Mouse (Mus musculus) midbrain, embryonic 12.5 days (tissue): Measurements from ENCODE around the gene Prkag2. TPM values are rescaled to one million over a fixed set of nuclear protein-coding genes. Genes with fewer than 3 reads are reported as not detected.

Source experiments
- ATAC-seq: fragments of 200-750 bp; cut with Nextera tagmentation; 2 replicates; pipeline ENCODE4 v1.8.0; 2017; ENCODE audit warnings: low read depth, moderate TSS enrichment, moderate library complexity; ENCODE audit not compliant: low FRiP score
- H3K27ac ChIP-seq: fragments of 300-500 bp; sonication (generic); replicated peaks from 2 replicates; pipeline ENCODE4 v1.5.1; 2016; ENCODE audit warnings: mild to moderate bottlenecking
- H3K27me3 ChIP-seq: fragments of 300-500 bp; sonication (generic); 2 replicates; pipeline ENCODE4 v1.6.1; 2016; ENCODE audit warnings: mild to moderate bottlenecking
- H3K36me3 ChIP-seq: fragments of 300-500 bp; sonication (generic); 2 replicates; pipeline ENCODE4 v1.6.1; 2016
- H3K4me1 ChIP-seq: fragments of 300-500 bp; sonication (generic); 2 replicates; pipeline ENCODE4 v1.6.1; 2016
- H3K4me2 ChIP-seq: fragments of 300-500 bp; sonication (generic); replicated peaks from 2 replicates; pipeline ENCODE4 v1.6.1; 2016; ENCODE audit warnings: mild to moderate bottlenecking, moderate library complexity
- H3K4me3 ChIP-seq: fragments of 300-500 bp; sonication (generic); 2 replicates; pipeline ENCODE4 v1.5.1; 2016; ENCODE audit warnings: mild to moderate bottlenecking
- H3K9ac ChIP-seq: fragments of 300-500 bp; sonication (generic); replicated peaks from 2 replicates; pipeline ENCODE4 v1.6.1; 2016; ENCODE audit warnings: mild to moderate bottlenecking, moderate library complexity
- H3K9me3 ChIP-seq: fragments of 300-500 bp; sonication (generic); 2 replicates; pipeline ENCODE4 v1.6.1; 2016; ENCODE audit warnings: mild to moderate bottlenecking
- WGBS: fragments of 180-500 bp; shearing (Covaris S2); methylation state at CpG from one replicate; pipeline ENCODE4 v1.1.7; 2016; 5-methylcytosine and 5-hydroxymethylcytosine counted together
- polyA plus RNA-seq: library from polyadenylated mRNA; unstranded; fragments of >200 nt; fragmentation: Nextera tagmentation; extraction: Ambion mirVana; gene quantifications from 2 replicates; pipeline ENCODE4 v1.2.1, GENCODE M21; 2016

The Prkag2 gene
- polyA plus RNA-seq, 1 experiment from 2014 or later: 56.2 TPM

- WGBS: 72% methylated on average over 16 of the region's 16 CpGs
- no peak overlapping the region for H3K4me2 ChIP-seq
- H3K9ac ChIP-seq: no peak overlapping the region
- ATAC-seq: no peak
- H3K4me3 ChIP-seq: no peak overlapping the region
- peaks cover 8% of the 10 kb centered on the region; the same call in 1 of the 2 replicates for H3K4me1 ChIP-seq
- H3K27ac ChIP-seq: no peak overlapping the region
- H3K27me3 ChIP-seq: no peaks in the 10 kb centered on the region
- H3K36me3 ChIP-seq: no peaks in the 10 kb centered on the region
- no peaks in the 10 kb centered on the region for H3K9me3 ChIP-seq
Measured at GRCm38 (mm10) chr5:24952842-24953741, 147.3 kb downstream of the Prkag2 start.

- no peak for ATAC-seq
- Histone ChIP-seq H3K9ac (no peak overlapping the region), H3K4me2 (no peak overlapping the region), H3K9me3 (no peaks in the 10 kb centered on the region), H3K4me3 (no peak overlapping the region), H3K4me1 (peaks cover 8% of the 10 kb centered on the region; the same call in 1 of the 2 replicates), H3K27ac (no peak overlapping the region), H3K36me3 (no peaks in the 10 kb centered on the region), H3K27me3 (no peaks in the 10 kb centered on the region)
- 81% methylated on average over 6 of the region's 6 CpGs for WGBS
Measured at GRCm38 (mm10) chr5:24952212-24952611, 148.2 kb downstream of the Prkag2 start.

GRCm38 (mm10) chr5:24950891-24951574 lies 149.4 kb downstream of the Prkag2 start:
- Histone ChIP-seq H3K4me2 (no peak overlapping the region), H3K4me1 (peaks cover 8% of the 10 kb centered on the region; the same call in 1 of the 2 replicates), H3K9me3 (no peaks in the 10 kb centered on the region), H3K4me3 (no peak overlapping the region), H3K27ac (no peak overlapping the region), H3K9ac (no peak overlapping the region), H3K27me3 (no peaks in the 10 kb centered on the region), H3K36me3 (no peaks in the 10 kb centered on the region)
- WGBS: 75% methylated on average over 7 of the region's 7 CpGs
- no peak for ATAC-seq

GRCm38 (mm10) chr5:24950039-24950438 lies 150.4 kb downstream of the Prkag2 start:
- no peaks in the 10 kb centered on the region for H3K36me3 ChIP-seq
- 85% methylated on average over 6 of the region's 6 CpGs for WGBS
- H3K4me1 ChIP-seq: peaks cover 8% of the 10 kb centered on the region; the same call in 1 of the 2 replicates

GRCm38 (mm10) chr5:24938046-24938822 lies 162.2 kb downstream of the Prkag2 start:
- ATAC-seq: no peak
- H3K9ac ChIP-seq: no peak overlapping the region
- no peak overlapping the region for H3K4me2 ChIP-seq
- WGBS: 67% methylated on average over 5 of the region's 5 CpGs
- no peaks in the 10 kb centered on the region for H3K36me3 ChIP-seq
- no peaks in the 10 kb centered on the region for H3K27me3 ChIP-seq
- no peak overlapping the region for H3K4me3 ChIP-seq
- H3K4me1 ChIP-seq: no peaks in the 10 kb centered on the region; the same call in 1 of the 2 replicates
- no peak overlapping the region for H3K27ac ChIP-seq
- H3K9me3 ChIP-seq: no peaks in the 10 kb centered on the region

More at GRCm38 (mm10) chr5:24950039-24950438, 150.4 kb downstream of the Prkag2 start:
- ATAC-seq: no peak
- H3K27ac ChIP-seq: no peak overlapping the region
- no peak overlapping the region for H3K9ac ChIP-seq
- no peak overlapping the region for H3K4me2 ChIP-seq
- no peaks in the 10 kb centered on the region for H3K27me3 ChIP-seq
- no peak overlapping the region for H3K4me3 ChIP-seq
- no peaks in the 10 kb centered on the region for H3K9me3 ChIP-seq

GRCm38 (mm10) chr5:24936451-24936850 lies 164.0 kb downstream of the Prkag2 start:
- H3K36me3 ChIP-seq: no peaks in the 10 kb centered on the region
- 77% methylated on average over 8 of the region's 8 CpGs for WGBS
- no peaks in the 10 kb centered on the region for H3K4me1 ChIP-seq
- no peaks in the 10 kb centered on the region for H3K9me3 ChIP-seq
- H3K4me3 ChIP-seq: no peak overlapping the region
- no peak for ATAC-seq
- no peak overlapping the region for H3K27ac ChIP-seq
- no peak overlapping the region for H3K9ac ChIP-seq
- H3K4me2 ChIP-seq: no peak overlapping the region
- no peaks in the 10 kb centered on the region for H3K27me3 ChIP-seq

GRCm38 (mm10) chr5:24935446-24935845 lies 165.0 kb downstream of the Prkag2 start:
- no peaks in the 10 kb centered on the region for H3K9me3 ChIP-seq
- H3K27ac ChIP-seq: no peak overlapping the region
- H3K4me1 ChIP-seq: no peaks in the 10 kb centered on the region
- ATAC-seq: no peak
- H3K27me3 ChIP-seq: no peaks in the 10 kb centered on the region
- no peak overlapping the region for H3K4me3 ChIP-seq
- H3K4me2 ChIP-seq: no peak overlapping the region
- H3K36me3 ChIP-seq: no peaks in the 10 kb centered on the region
- 89% methylated on average over 10 of the region's 10 CpGs for WGBS
- H3K9ac ChIP-seq: no peak overlapping the region

- H3K27ac ChIP-seq: no peak overlapping the region
- no peaks in the 10 kb centered on the region for H3K9me3 ChIP-seq
- no peak overlapping the region for H3K4me3 ChIP-seq
- H3K9ac ChIP-seq: no peak overlapping the region
- H3K36me3 ChIP-seq: no peaks in the 10 kb centered on the region
- ATAC-seq: no peak
- H3K27me3 ChIP-seq: no peaks in the 10 kb centered on the region
- 88% methylated on average over 1 of the region's 1 CpGs for WGBS
- no peak overlapping the region for H3K4me2 ChIP-seq
- H3K4me1 ChIP-seq: peaks cover 5% of the 10 kb centered on the region
Measured at GRCm38 (mm10) chr5:24933760-24934159, 166.7 kb downstream of the Prkag2 start.

- 84% methylated on average over 10 of the region's 10 CpGs for WGBS
- no peak overlapping the region for H3K4me2 ChIP-seq
- ATAC-seq: no peak
- no peaks in the 10 kb centered on the region for H3K27me3 ChIP-seq
- no peaks in the 10 kb centered on the region for H3K9me3 ChIP-seq
- H3K4me3 ChIP-seq: no peak overlapping the region
- H3K4me1 ChIP-seq: peaks cover 5% of the 10 kb centered on the region
- no peak overlapping the region for H3K27ac ChIP-seq
- H3K36me3 ChIP-seq: no peaks in the 10 kb centered on the region
- no peak overlapping the region for H3K9ac ChIP-seq
Measured at GRCm38 (mm10) chr5:24931578-24932185, 168.8 kb downstream of the Prkag2 start.

- Histone ChIP-seq H3K9ac (no peak overlapping the region), H3K9me3 (no peaks in the 10 kb centered on the region), H3K4me3 (no peak overlapping the region), H3K27me3 (no peaks in the 10 kb centered on the region), H3K36me3 (no peaks in the 10 kb centered on the region), H3K27ac (no peak overlapping the region), H3K4me1 (peaks cover 5% of the 10 kb centered on the region), H3K4me2 (no peak overlapping the region)
- no peak for ATAC-seq
- WGBS: 77% methylated on average over 8 of the region's 8 CpGs
Measured at GRCm38 (mm10) chr5:24930831-24931577, 169.4 kb downstream of the Prkag2 start.

GRCm38 (mm10) chr5:24928816-24929215 lies 171.6 kb downstream of the Prkag2 start:
- Histone ChIP-seq H3K36me3 (no peaks in the 10 kb centered on the region), H3K4me3 (no peak overlapping the region), H3K27me3 (no peaks in the 10 kb centered on the region), H3K9me3 (no peaks in the 10 kb centered on the region), H3K9ac (no peak overlapping the region), H3K27ac (no peak overlapping the region), H3K4me1 (peaks cover 5% of the 10 kb centered on the region), H3K4me2 (no peak overlapping the region)
- whole genome bisulfite sequencing: 91% methylated on average over 4 of the region's 4 CpGs
- no peak for ATAC-seq
